In genomic region chr1:179345318-179345925, GRCm38 (mm10) we compare ENCODE assay signal across 20 mouse cellular contexts.
DNase-seq lines count a peak whose midpoint lies in the region; ATAC-seq lines count a peak whose summit lies in the region.
"Had no signal": no experiment of that assay in that cellular context is flagged by ENCODE, and none has a peak within 500 bp of the region (broad histone marks: within the 10 kb centered on the region; RNA-seq: fewer than 3 reads in every experiment).

No protein-coding gene starts in this region.

- 41% methylated on average over 2 of the region's 2 CpGs for whole genome bisulfite sequencing in hindbrain, embryonic 12.5 days
- WGBS in hindbrain, embryonic 10.5 days: 55% methylated on average over 2 of the region's 2 CpGs
- 14% methylated on average over 2 of the region's 2 CpGs for WGBS in midbrain, embryonic 13.5 days
- 16% methylated on average over 2 of the region's 2 CpGs for WGBS in midbrain, embryonic 16.5 days
- WGBS in hindbrain, embryonic 15.5 days: 26% methylated on average over 2 of the region's 2 CpGs
- 28% methylated on average over 2 of the region's 2 CpGs for WGBS in neural tube, embryonic 13.5 days
- 53% methylated on average over 2 of the region's 2 CpGs for WGBS in intestine, embryonic 15.5 days

- ATAC-seq in hindbrain, embryonic 12.5 days (ENCODE audit: low FRiP score): peak; percentile 46; the same call in 1 of the 2 replicates
- peak; percentile 83 for ATAC-seq in midbrain, embryonic 13.5 days
- no peak for ATAC-seq in midbrain, embryonic 16.5 days
- ATAC-seq in hindbrain, embryonic 15.5 days (ENCODE audit: low FRiP score, low read depth): no peak
- peak; percentile 32; the same call in 1 of the 2 replicates for ATAC-seq in neural tube, embryonic 13.5 days (ENCODE audit: low read depth)
- no peak for ATAC-seq in intestine, embryonic 15.5 days
- ATAC-seq: activated CD4-positive, CD25-positive, alpha-beta regulatory T cell, adult 4 months; forebrain, embryonic 15.5 days; Patski had no signal

- H3K4me2 ChIP-seq in hindbrain, embryonic 12.5 days (replicated peaks): no peak overlapping the region
- no peak overlapping the region for H3K4me2 ChIP-seq in midbrain, embryonic 13.5 days (replicated peaks)
- no peak overlapping the region for H3K4me2 ChIP-seq in midbrain, embryonic 16.5 days (ENCODE audit: low read length)
- H3K4me2 ChIP-seq in hindbrain, embryonic 15.5 days: no peak overlapping the region
- no peak overlapping the region for H3K4me2 ChIP-seq in neural tube, embryonic 13.5 days
- no peak overlapping the region for H3K4me2 ChIP-seq in intestine, embryonic 15.5 days (replicated peaks)
- H3K4me2 ChIP-seq: forebrain, embryonic 15.5 days; heart, embryonic 13.5 days had no signal

- H3K36me3 ChIP-seq in hindbrain, embryonic 12.5 days: no peaks in the 10 kb centered on the region
- H3K36me3 ChIP-seq in hindbrain, embryonic 10.5 days: no peaks in the 10 kb centered on the region
- H3K36me3 ChIP-seq in midbrain, embryonic 13.5 days: no peaks in the 10 kb centered on the region
- no peaks in the 10 kb centered on the region for H3K36me3 ChIP-seq in midbrain, embryonic 16.5 days (ENCODE audit: control insufficient read depth, insufficient read depth, low read length)
- no peaks in the 10 kb centered on the region for H3K36me3 ChIP-seq in hindbrain, embryonic 15.5 days
- H3K36me3 ChIP-seq in neural tube, embryonic 13.5 days: no peaks in the 10 kb centered on the region
- no peaks in the 10 kb centered on the region for H3K36me3 ChIP-seq in intestine, embryonic 15.5 days
- H3K36me3 ChIP-seq: embryonic facial prominence, embryonic 10.5 days; forebrain, embryonic 15.5 days; heart, embryonic 13.5 days had no signal

- no peak overlapping the region for H3K9ac ChIP-seq in hindbrain, embryonic 12.5 days
- no peak overlapping the region for H3K9ac ChIP-seq in midbrain, embryonic 13.5 days (replicated peaks)
- H3K9ac ChIP-seq in midbrain, embryonic 16.5 days (ENCODE audit: low read depth, low read length): no peak overlapping the region
- H3K9ac ChIP-seq in hindbrain, embryonic 15.5 days: no peak overlapping the region
- H3K9ac ChIP-seq in neural tube, embryonic 13.5 days: no peak overlapping the region
- H3K9ac ChIP-seq in intestine, embryonic 15.5 days: no peak overlapping the region
- H3K9ac ChIP-seq: forebrain, embryonic 15.5 days; heart, embryonic 13.5 days had no signal

- peak overlapping the region; percentile 72 for H3K27ac ChIP-seq in hindbrain, embryonic 12.5 days
- no peak overlapping the region for H3K27ac ChIP-seq in hindbrain, embryonic 10.5 days
- H3K27ac ChIP-seq in midbrain, embryonic 13.5 days: peak overlapping the region; percentile 80
- no peak overlapping the region for H3K27ac ChIP-seq in midbrain, embryonic 16.5 days (ENCODE audit: low read length)
- 0 out of 2 replicates have a peak overlapping the region, but pooled peaks have one; percentile 11 for H3K27ac ChIP-seq in hindbrain, embryonic 15.5 days (replicated peaks)
- peak overlapping the region; percentile 73 for H3K27ac ChIP-seq in neural tube, embryonic 13.5 days (replicated peaks)
- H3K27ac ChIP-seq in intestine, embryonic 15.5 days: no peak overlapping the region
- H3K27ac ChIP-seq: embryonic facial prominence, embryonic 10.5 days; forebrain, embryonic 15.5 days; heart, embryonic 13.5 days had no signal

- DNase-seq in hindbrain, embryonic 10.5 days (ENCODE audit: low spot score): no peak
- DNase-seq: adrenal gland, adult 2 months; adrenal gland, postnatal 25 days; cerebellum, adult 2 months; cerebellum, postnatal 10 days; gastrocnemius, postnatal 36 days; heart, adult 11 months; heart, postnatal 36 days had no signal

- no peaks in the 10 kb centered on the region for H3K9me3 ChIP-seq in hindbrain, embryonic 12.5 days (replicated peaks)
- H3K9me3 ChIP-seq in hindbrain, embryonic 10.5 days: no peaks in the 10 kb centered on the region
- no peaks in the 10 kb centered on the region for H3K9me3 ChIP-seq in midbrain, embryonic 13.5 days
- no peaks in the 10 kb centered on the region for H3K9me3 ChIP-seq in midbrain, embryonic 16.5 days (replicated peaks; ENCODE audit: control insufficient read depth, low read length, poor library complexity, severe bottlenecking)
- H3K9me3 ChIP-seq in hindbrain, embryonic 15.5 days: no peaks in the 10 kb centered on the region
- no peaks in the 10 kb centered on the region for H3K9me3 ChIP-seq in neural tube, embryonic 13.5 days
- H3K9me3 ChIP-seq in intestine, embryonic 15.5 days: no peaks in the 10 kb centered on the region
- H3K9me3 ChIP-seq: embryonic facial prominence, embryonic 10.5 days; forebrain, embryonic 15.5 days; heart, embryonic 13.5 days had no signal

- peaks cover 22% of the 10 kb centered on the region; the same call in 1 of the 2 replicates for H3K4me1 ChIP-seq in hindbrain, embryonic 12.5 days
- H3K4me1 ChIP-seq in hindbrain, embryonic 10.5 days (replicated peaks): peaks cover 11% of the 10 kb centered on the region; the same call in 1 of the 2 replicates
- peaks cover 24% of the 10 kb centered on the region for H3K4me1 ChIP-seq in midbrain, embryonic 13.5 days (replicated peaks)
- H3K4me1 ChIP-seq in midbrain, embryonic 16.5 days (ENCODE audit: control insufficient read depth, insufficient read depth, low read length): peaks cover 7% of the 10 kb centered on the region; the same call in 1 of the 2 replicates
- peaks cover 2% of the 10 kb centered on the region; the same call in 1 of the 2 replicates for H3K4me1 ChIP-seq in hindbrain, embryonic 15.5 days (replicated peaks)
- H3K4me1 ChIP-seq in neural tube, embryonic 13.5 days (replicated peaks): peaks cover 19% of the 10 kb centered on the region
- H3K4me1 ChIP-seq in intestine, embryonic 15.5 days (replicated peaks): no peaks in the 10 kb centered on the region
- H3K4me1 ChIP-seq: forebrain, embryonic 15.5 days; heart, embryonic 13.5 days had no signal

- no peaks in the 10 kb centered on the region for H3K27me3 ChIP-seq in hindbrain, embryonic 12.5 days
- no peaks in the 10 kb centered on the region for H3K27me3 ChIP-seq in hindbrain, embryonic 10.5 days (ENCODE audit: insufficient read depth, poor library complexity, severe bottlenecking)
- no peaks in the 10 kb centered on the region for H3K27me3 ChIP-seq in midbrain, embryonic 13.5 days
- no peaks in the 10 kb centered on the region for H3K27me3 ChIP-seq in midbrain, embryonic 16.5 days (ENCODE audit: control insufficient read depth, insufficient read depth, low read depth, low read length)
- H3K27me3 ChIP-seq in hindbrain, embryonic 15.5 days: no peaks in the 10 kb centered on the region
- no peaks in the 10 kb centered on the region for H3K27me3 ChIP-seq in neural tube, embryonic 13.5 days
- no peaks in the 10 kb centered on the region for H3K27me3 ChIP-seq in intestine, embryonic 15.5 days (replicated peaks)
- H3K27me3 ChIP-seq: CH12.LX; forebrain, embryonic 15.5 days; heart, embryonic 13.5 days; Patski had no signal

- H3K4me3 ChIP-seq in hindbrain, embryonic 12.5 days: no peak overlapping the region
- no peak overlapping the region for H3K4me3 ChIP-seq in hindbrain, embryonic 10.5 days
- H3K4me3 ChIP-seq in midbrain, embryonic 13.5 days (replicated peaks): no peak overlapping the region
- no peak overlapping the region for H3K4me3 ChIP-seq in midbrain, embryonic 16.5 days (ENCODE audit: low read depth, low read length)
- no peak overlapping the region for H3K4me3 ChIP-seq in hindbrain, embryonic 15.5 days
- no peak overlapping the region for H3K4me3 ChIP-seq in neural tube, embryonic 13.5 days
- no peak overlapping the region for H3K4me3 ChIP-seq in intestine, embryonic 15.5 days (replicated peaks)
- H3K4me3 ChIP-seq: embryonic facial prominence, embryonic 10.5 days; forebrain, embryonic 15.5 days; heart, embryonic 13.5 days had no signal

Comparison
In these comparisons a context has a peak if more than half of its experiments do, and no peak if none do; other contexts are left out.
1. ATAC-seq: peak in hindbrain, embryonic 12.5 days (single experiment), midbrain, embryonic 13.5 days (single experiment) and neural tube, embryonic 13.5 days (single experiment); none in midbrain, embryonic 16.5 days (single experiment), hindbrain, embryonic 15.5 days (single experiment) and intestine, embryonic 15.5 days (single experiment).
2. H3K27ac ChIP-seq: peak in hindbrain, embryonic 12.5 days (single experiment), midbrain, embryonic 13.5 days (single experiment), hindbrain, embryonic 15.5 days (single experiment) and neural tube, embryonic 13.5 days (single experiment); none in hindbrain, embryonic 10.5 days (single experiment), midbrain, embryonic 16.5 days (single experiment) and intestine, embryonic 15.5 days (single experiment).